Mouse (Mus musculus): ENCODE measurements around the gene Cntrl. TPM values are rescaled to one million over a fixed set of nuclear protein-coding genes. Genes with fewer than 3 reads are reported as not detected.

Gene Cntrl
- polyA plus RNA-seq, 1 experiment from 2014 or later: 47.2 TPM

DNA sequence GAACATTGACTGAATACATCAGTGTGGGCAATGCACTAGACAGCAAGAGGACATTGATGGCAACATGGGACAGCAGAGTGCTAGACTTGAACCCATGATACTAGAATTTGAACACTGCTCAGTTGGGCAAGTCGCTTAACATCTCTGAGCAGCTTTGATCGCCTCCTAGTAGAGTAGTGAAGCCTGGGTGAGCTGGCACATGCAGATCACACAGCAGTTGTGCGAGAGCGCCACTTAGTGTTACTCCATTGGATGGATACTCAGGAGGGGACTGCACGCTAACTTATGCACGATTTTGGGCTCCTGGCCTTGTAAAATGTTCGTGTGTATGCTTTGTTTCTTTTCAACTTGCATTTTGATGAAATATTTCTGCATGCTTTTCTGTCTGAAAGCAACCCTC is 15.4 kb downstream of the Cntrl start:
- peak; percentile 36 for DNase-seq (ENCODE audit: low spot score)

GRCm38 (mm10) chr2:35131491-35131890 is 22.2 kb downstream of the Cntrl start:
- no peak for DNase-seq (ENCODE audit: low spot score)

- peak; percentile 96 for DNase-seq (ENCODE audit: low spot score)
Observed at GRCm38 (mm10) chr2:35131991-35132661, 22.8 kb downstream of the Cntrl start.

DNA sequence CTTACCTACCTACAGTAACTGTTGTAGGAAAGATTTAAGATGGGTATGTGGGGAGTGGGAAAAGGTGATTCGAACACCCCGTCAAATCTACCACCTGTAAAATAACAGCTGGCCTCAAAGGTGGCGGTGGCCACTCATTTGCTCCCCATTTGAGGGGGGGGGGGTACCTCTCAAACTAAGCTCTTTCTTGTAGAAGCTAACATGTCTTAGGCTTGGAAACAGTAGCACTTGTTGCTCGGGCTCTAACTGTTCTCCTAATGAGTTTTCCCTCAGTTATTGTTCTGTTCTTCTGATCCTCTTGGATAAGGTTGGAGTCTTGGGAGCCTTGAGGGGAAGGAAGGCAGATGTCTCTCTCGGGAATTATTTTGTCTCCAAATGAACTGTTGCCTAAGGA is 23.4 kb downstream of the Cntrl start:
- DNase-seq (ENCODE audit: low spot score): no peak

DNA sequence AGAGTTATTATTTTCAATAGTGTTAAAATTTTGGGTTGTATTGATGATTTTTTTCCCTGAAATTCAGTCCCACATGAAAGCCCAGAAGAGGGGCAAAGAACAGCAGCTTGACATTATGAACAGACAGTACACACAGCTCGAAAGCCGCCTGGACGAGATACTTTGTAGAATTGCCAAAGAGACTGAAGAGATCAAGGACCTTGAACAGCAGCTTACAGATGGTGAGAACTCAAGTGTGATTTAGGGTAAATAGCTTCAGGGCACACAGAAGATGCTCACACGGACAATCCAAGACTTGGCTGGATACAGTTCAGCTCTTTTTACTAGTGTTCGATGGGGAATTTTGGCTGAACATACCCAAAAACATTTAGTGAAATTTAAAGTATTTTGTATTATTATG is 24.6 kb downstream of the Cntrl start:
- DNase-seq (ENCODE audit: low spot score): no peak

GRCm38 (mm10) chr2:35138576-35138975 is 29.3 kb downstream of the Cntrl start:
- DNase-seq (ENCODE audit: low spot score): no peak

- DNase-seq (ENCODE audit: low spot score): no peak
Observed at GRCm38 (mm10) chr2:35141673-35142072, 32.4 kb downstream of the Cntrl start.

GRCm38 (mm10) chr2:35148806-35149205 is 39.5 kb downstream of the Cntrl start:
- no peak for DNase-seq (ENCODE audit: low spot score)

- DNase-seq (ENCODE audit: low spot score): no peak
Observed at GRCm38 (mm10) chr2:35151303-35151882, 42.1 kb downstream of the Cntrl start.

DNA sequence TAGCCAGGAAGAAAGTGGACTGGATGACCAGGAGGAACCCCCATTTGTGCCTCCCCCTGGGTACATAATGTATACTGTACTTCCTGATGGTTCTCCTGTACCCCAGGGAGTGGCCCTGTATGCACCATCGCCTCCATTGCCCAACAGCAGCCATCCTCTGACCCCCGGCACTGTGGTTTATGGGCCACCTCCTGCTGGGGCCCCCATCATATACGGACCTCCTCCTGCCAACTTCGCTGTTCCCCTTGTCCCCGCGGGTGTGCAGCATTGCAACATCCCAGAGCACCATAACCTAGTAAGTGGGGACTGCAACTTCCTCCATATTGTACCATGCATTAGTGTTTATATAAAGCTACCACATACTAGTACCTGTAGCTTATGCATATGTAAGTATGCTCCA is 43.9 kb downstream of the Cntrl start:
- no peak for DNase-seq (ENCODE audit: low spot score)

- no peak for DNase-seq (ENCODE audit: low spot score)
Observed at GRCm38 (mm10) chr2:35153844-35154554, 44.7 kb downstream of the Cntrl start.

DNA sequence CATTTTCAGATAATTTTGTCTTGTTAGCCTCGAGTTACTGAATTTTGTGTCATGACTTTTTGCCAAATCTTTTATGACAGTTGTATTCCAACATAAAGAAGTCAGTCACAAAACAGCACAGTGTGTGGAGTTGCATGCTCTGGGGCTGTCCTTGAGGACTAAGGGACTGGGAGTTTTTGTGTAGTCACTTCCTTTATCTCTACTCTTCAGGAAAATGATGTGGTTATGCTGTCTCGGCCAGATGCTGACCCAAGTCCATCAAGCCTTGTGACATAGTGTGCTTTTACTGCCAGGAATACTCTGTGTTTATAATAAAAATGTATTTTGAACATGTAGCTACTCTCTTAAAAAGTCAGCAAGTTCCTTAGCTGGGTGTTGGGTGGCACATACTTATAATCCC is 47.7 kb downstream of the Cntrl start:
- no peak for DNase-seq (ENCODE audit: low spot score)

GRCm38 (mm10) chr2:35157836-35158235 is 48.5 kb downstream of the Cntrl start:
- DNase-seq (ENCODE audit: low spot score): no peak

DNA sequence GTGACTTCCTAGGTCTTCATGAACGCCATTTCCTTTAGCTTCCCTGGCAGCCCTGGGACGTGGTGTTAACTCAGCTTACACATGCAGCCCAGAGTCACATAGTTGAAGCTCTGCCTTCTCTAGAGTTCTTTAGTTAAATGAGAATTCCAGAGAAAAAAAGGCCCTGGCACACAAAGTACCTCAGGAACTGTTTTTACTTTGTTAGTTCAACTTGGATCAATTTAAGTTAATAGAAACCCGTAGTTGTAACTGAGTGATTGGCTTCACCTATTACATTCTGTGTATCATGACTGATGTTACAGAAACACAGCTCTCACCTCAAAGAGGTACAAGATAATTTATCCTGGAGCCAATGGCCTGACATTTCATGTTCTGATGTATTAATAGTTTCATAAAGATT is 49.1 kb downstream of the Cntrl start:
- no peak for DNase-seq (ENCODE audit: low spot score)

- DNase-seq (ENCODE audit: low spot score): no peak
Observed at GRCm38 (mm10) chr2:35160206-35160605, 50.9 kb downstream of the Cntrl start.

- no peak for DNase-seq (ENCODE audit: low spot score)
Observed at GRCm38 (mm10) chr2:35161846-35162488, 52.7 kb downstream of the Cntrl start.

- DNase-seq (ENCODE audit: low spot score): no peak
Observed at GRCm38 (mm10) chr2:35163396-35163795, 54.1 kb downstream of the Cntrl start.

DNA sequence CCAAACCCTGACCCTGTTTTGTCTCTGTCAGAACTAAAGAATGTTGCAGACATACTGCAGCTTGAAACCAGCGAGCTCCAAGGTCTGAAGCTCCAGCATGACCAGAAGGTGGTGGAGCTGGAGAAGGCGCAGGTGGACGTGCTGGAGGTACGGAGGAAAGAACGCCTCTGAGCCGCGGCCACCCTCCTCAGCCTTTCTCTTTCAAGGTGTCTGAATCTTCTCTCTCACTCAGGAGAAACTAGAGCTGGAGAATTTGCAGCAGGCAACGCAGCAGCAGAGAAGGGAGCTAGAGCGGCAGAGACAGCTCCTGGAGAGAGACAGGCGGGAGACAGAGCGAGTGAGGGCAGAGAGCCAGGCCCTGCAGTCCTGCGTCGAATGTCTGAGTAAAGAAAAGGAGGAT is 56.1 kb downstream of the Cntrl start:
- no peak for DNase-seq (ENCODE audit: low spot score)

DNA sequence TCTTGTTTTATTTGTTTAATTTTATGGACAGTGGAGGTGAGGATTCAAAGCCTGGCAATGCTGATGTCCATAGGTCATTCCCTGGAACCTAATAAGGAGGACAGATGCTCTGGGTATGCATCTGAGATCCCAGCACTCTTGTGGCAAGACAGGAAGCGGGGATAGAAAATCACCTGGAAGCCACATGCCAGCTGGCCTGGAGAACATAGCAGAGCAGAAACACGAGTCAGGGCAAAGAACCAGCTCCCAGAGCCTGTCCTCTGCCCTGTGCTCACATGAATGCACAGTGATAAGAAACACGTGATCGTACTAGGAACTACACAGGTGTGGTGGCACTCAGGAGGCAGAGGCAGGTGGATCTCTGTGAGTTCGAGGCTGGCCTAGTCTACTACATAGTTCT is 57.5 kb downstream of the Cntrl start:
- no peak for DNase-seq (ENCODE audit: low spot score)

- DNase-seq (ENCODE audit: low spot score): no peak
Observed at GRCm38 (mm10) chr2:35169452-35169851, 60.2 kb downstream of the Cntrl start.

DNA sequence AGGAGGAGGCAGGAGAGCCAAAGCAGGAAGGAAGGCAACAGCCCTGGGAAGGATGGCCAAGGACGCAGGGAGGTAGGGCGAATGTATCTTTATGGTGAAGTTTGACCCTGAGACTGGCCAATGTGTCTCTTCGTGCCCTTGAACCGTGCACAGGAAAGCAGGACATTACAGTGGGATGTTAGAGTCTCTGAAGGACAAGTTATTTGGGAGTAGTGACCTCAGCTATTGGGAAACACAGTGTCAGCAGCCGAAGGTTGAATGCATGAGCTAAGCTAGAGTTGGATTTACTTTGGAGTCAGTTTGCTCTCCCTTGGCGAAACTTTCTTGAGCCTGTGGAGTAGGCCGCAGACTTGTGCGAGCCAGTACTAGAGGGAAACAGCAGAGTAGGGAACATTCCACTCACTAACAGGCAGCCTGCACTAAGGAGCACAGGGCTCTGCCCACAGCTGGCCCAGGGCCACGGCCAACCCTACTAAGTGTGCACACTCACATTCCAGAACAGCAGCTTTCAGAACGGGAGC is 62.1 kb downstream of the Cntrl start:
- no peak for DNase-seq (ENCODE audit: low spot score)

GRCm38 (mm10) chr2:35172246-35172645 is 63.0 kb downstream of the Cntrl start:
- no peak for DNase-seq (ENCODE audit: low spot score)

Measured in thymus, postnatal 0 days (tissue).